8 mouse cellular contexts compared by ENCODE assay signal in genomic region chr11:114165656-114166362, GRCm38 (mm10).
DNase-seq lines count a peak whose midpoint lies in the region; ATAC-seq and TF ChIP-seq lines count a peak whose summit lies in the region.

No protein-coding gene starts in this region.

- peaks cover 12 to 17% of the 10 kb centered on the region in 2 experiments for H3K4me1 ChIP-seq in heart, embryonic 14.5 days (ENCODE audit: control insufficient read depth in 2 of 2, insufficient read depth in 2 of 2, low read length in 2 of 2)
- peaks cover 10% of the 10 kb centered on the region for H3K4me1 ChIP-seq in E14TG2a.4 (replicated peaks; ENCODE audit: low read depth, low read length)
- peaks cover 10% of the 10 kb centered on the region; the same call in 1 of the 2 replicates for H3K4me1 ChIP-seq in forebrain, embryonic 12.5 days
- H3K4me1 ChIP-seq in limb, embryonic 15.5 days, result peaks cover 9% of the 10 kb centered on the region

- peak overlapping the region; percentile 66 for H3K4me2 ChIP-seq in heart, embryonic 14.5 days (ENCODE audit: low read length)
- peak overlapping the region; percentile 34 for H3K4me2 ChIP-seq in forebrain, embryonic 12.5 days
- 0 out of 2 replicates have a peak overlapping the region, but pooled peaks have one; percentile 19 for H3K4me2 ChIP-seq in limb, embryonic 15.5 days

- peak overlapping the region; percentile 22 to 24 for H3K4me3 ChIP-seq in heart, embryonic 14.5 days (ENCODE audit: control insufficient read depth in 1 of 2, insufficient read depth in 1 of 2, low read depth in 1 of 2, low read length in 2 of 2)
- H3K4me3 ChIP-seq in E14TG2a.4 (replicated peaks; ENCODE audit: low read length), result peak overlapping the region; percentile 17; the same call in 1 of the 2 replicates
- no peak overlapping the region for H3K4me3 ChIP-seq in forebrain, embryonic 12.5 days (replicated peaks)
- H3K4me3 ChIP-seq in limb, embryonic 15.5 days, result no peak overlapping the region
- H3K4me3 ChIP-seq in left cerebral cortex, adult 2 months, result no peak overlapping the region

- no peak for TF ChIP-seq CTCF in E14TG2a.4 (conservative IDR thresholded peaks at IDR 0.05; ENCODE audit: low read length)
- TF ChIP-seq CTCF in left cerebral cortex, adult 2 months (IDR thresholded peaks at IDR 0.05), result no peak

- 0 out of 2 replicates have a peak, but pooled peaks cover 3% of the 10 kb centered on the region for H3K27me3 ChIP-seq in heart, embryonic 14.5 days (ENCODE audit: control insufficient read depth, insufficient read depth, low read length)
- peaks cover 60% of the 10 kb centered on the region for H3K27me3 ChIP-seq in E14TG2a.4 (ENCODE audit: insufficient read depth, low read length)
- H3K27me3 ChIP-seq in forebrain, embryonic 12.5 days, result peaks cover 20% of the 10 kb centered on the region
- H3K27me3 ChIP-seq in limb, embryonic 15.5 days, result no peaks in the 10 kb centered on the region

- WGBS in heart, embryonic 14.5 days, result 14% methylated on average over 23 of the region's 23 CpGs
- 31% methylated on average over 23 of the region's 23 CpGs for WGBS in forebrain, embryonic 12.5 days
- WGBS in limb, embryonic 15.5 days, result 29% methylated on average over 23 of the region's 23 CpGs

- no peak for DNase-seq in heart, adult 18-20 months
- DNase-seq in cerebellum, adult 18-20 months, result no peak
- no peak for DNase-seq in thymus, postnatal 0 days (ENCODE audit: low spot score)
- no peak for DNase-seq in left cerebral cortex, adult 2 months (ENCODE audit: extremely low spot score in 1 of 2, low spot score in 2 of 2)

- ATAC-seq in heart, embryonic 14.5 days (ENCODE audit: insufficient number of reproducible peaks, insufficient read depth, low FRiP score, low read depth), result peak; percentile 9; the same call in 1 of the 2 replicates
- ATAC-seq in forebrain, embryonic 12.5 days (ENCODE audit: low FRiP score), result no peak
- ATAC-seq in limb, embryonic 15.5 days (ENCODE audit: insufficient number of reproducible peaks, low FRiP score, low TSS enrichment, low read depth), result no peak

- no peaks in the 10 kb centered on the region for H3K36me3 ChIP-seq in heart, embryonic 14.5 days (ENCODE audit: control insufficient read depth, insufficient read depth, low read length)
- H3K36me3 ChIP-seq in E14TG2a.4 (ENCODE audit: insufficient read depth, low read length), result no peaks in the 10 kb centered on the region
- H3K36me3 ChIP-seq in forebrain, embryonic 12.5 days (replicated peaks), result no peaks in the 10 kb centered on the region
- H3K36me3 ChIP-seq in limb, embryonic 15.5 days, result no peaks in the 10 kb centered on the region

- intact Hi-C loops in left cerebral cortex, adult 2 months (cut with DNase I), result no loop called here

- 0 out of 2 replicates have a peak, but pooled peaks cover 1% of the 10 kb centered on the region for H3K9me3 ChIP-seq in heart, embryonic 14.5 days (ENCODE audit: control insufficient read depth, low read length)
- no peaks in the 10 kb centered on the region for H3K9me3 ChIP-seq in E14TG2a.4 (ENCODE audit: low read length)
- no peaks in the 10 kb centered on the region for H3K9me3 ChIP-seq in forebrain, embryonic 12.5 days
- no peaks in the 10 kb centered on the region for H3K9me3 ChIP-seq in limb, embryonic 15.5 days

- H3K27ac ChIP-seq in heart, embryonic 14.5 days (replicated peaks in 1 of 2; ENCODE audit: control insufficient read depth in 1 of 2, insufficient read depth in 1 of 2, low read depth in 2 of 2, low read length in 2 of 2), result peak overlapping the region; percentile 15 to 70
- H3K27ac ChIP-seq in forebrain, embryonic 12.5 days, result 0 out of 2 replicates have a peak overlapping the region, but pooled peaks have one; percentile 36
- H3K27ac ChIP-seq in limb, embryonic 15.5 days, result no peak overlapping the region
- H3K27ac ChIP-seq in left cerebral cortex, adult 2 months, result no peak overlapping the region

- H3K9ac ChIP-seq in heart, embryonic 14.5 days (ENCODE audit: low read length), result peak overlapping the region; percentile 66
- 0 out of 2 replicates have a peak overlapping the region, but pooled peaks have one; percentile 3 for H3K9ac ChIP-seq in forebrain, embryonic 12.5 days
- no peak overlapping the region for H3K9ac ChIP-seq in limb, embryonic 15.5 days

Comparison
In these comparisons a context has a peak if more than half of its experiments do, and no peak if none do; other contexts are left out.
1. H3K27ac ChIP-seq: peak in heart, embryonic 14.5 days (2 of 2) and forebrain, embryonic 12.5 days (single experiment); none in limb, embryonic 15.5 days (single experiment) and left cerebral cortex, adult 2 months (single experiment).
2. H3K4me3 ChIP-seq: peak in heart, embryonic 14.5 days (2 of 2) and E14TG2a.4 (single experiment); none in forebrain, embryonic 12.5 days (single experiment), limb, embryonic 15.5 days (single experiment) and left cerebral cortex, adult 2 months (single experiment).
3. Peak in every context shown above with its lines, with median percentiles within 50 percentile points of each other: H3K4me2 ChIP-seq.